Mouse (Mus musculus): ENCODE data around the gene Fip1l1.
A peak's percentile ranks its signal among the peaks of the same experiment; 100 is the strongest.

Gene Fip1l1

GRCm38 (mm10) chr5:74617816-74618572 lies 82.7 kb downstream of the Fip1l1 start:
- no peak for DNase-seq

- no peak for DNase-seq
Observed at GRCm38 (mm10) chr5:74618573-74619059, 83.4 kb downstream of the Fip1l1 start.

GRCm38 (mm10) chr5:74621691-74622470 lies 86.6 kb downstream of the Fip1l1 start:
- DNase-seq = no peak

- no peak for DNase-seq
Observed at GRCm38 (mm10) chr5:74623316-74624000, 88.2 kb downstream of the Fip1l1 start.

- peak; percentile 32 for DNase-seq
Observed at GRCm38 (mm10) chr5:74624385-74624784, 89.1 kb downstream of the Fip1l1 start.

GRCm38 (mm10) chr5:74628001-74628400 lies 92.8 kb downstream of the Fip1l1 start:
- no peak for DNase-seq

GRCm38 (mm10) chr5:74632369-74633114 lies 97.3 kb downstream of the Fip1l1 start:
- DNase-seq = no peak

GRCm38 (mm10) chr5:74633453-74633852 lies 98.2 kb downstream of the Fip1l1 start:
- no peak for DNase-seq

- no peak for DNase-seq
Observed at GRCm38 (mm10) chr5:74634391-74634790, 99.1 kb downstream of the Fip1l1 start.

- DNase-seq = no peak
Observed at GRCm38 (mm10) chr5:74639516-74639915, 104.3 kb downstream of the Fip1l1 start.

- DNase-seq = no peak
Observed at GRCm38 (mm10) chr5:74640504-74640903, 105.3 kb downstream of the Fip1l1 start.

- peak; percentile 76 for DNase-seq
Observed at GRCm38 (mm10) chr5:74641000-74641399, 105.8 kb downstream of the Fip1l1 start.

- DNase-seq = no peak
Observed at GRCm38 (mm10) chr5:74642291-74642690, 107.0 kb downstream of the Fip1l1 start.

- DNase-seq = no peak
Observed at GRCm38 (mm10) chr5:74647584-74647984, 112.3 kb downstream of the Fip1l1 start.

GRCm38 (mm10) chr5:74648216-74648615 lies 113.0 kb downstream of the Fip1l1 start:
- no peak for DNase-seq

Data from kidney, adult 9 months (tissue).